Mouse (Mus musculus) heart, postnatal 4 days (tissue): ENCODE data around the gene Rhbdf2. TPM values are rescaled to one million over a fixed set of nuclear protein-coding genes. Genes with fewer than 3 reads are reported as not detected.

ENCODE experiments used
- DNase-seq: peaks from one replicate; pipeline ENCODE4 v3.0.0; 2021
- total RNA-seq, 2 experiments: library from RNA; stranded (reverse); gene quantifications; 2 replicates each; pipeline ENCODE4 v1.2.3; 2021

Gene Rhbdf2
- total RNA-seq, 2 experiments from 2014 or later: 16.4 to 17.5 TPM

DNA sequence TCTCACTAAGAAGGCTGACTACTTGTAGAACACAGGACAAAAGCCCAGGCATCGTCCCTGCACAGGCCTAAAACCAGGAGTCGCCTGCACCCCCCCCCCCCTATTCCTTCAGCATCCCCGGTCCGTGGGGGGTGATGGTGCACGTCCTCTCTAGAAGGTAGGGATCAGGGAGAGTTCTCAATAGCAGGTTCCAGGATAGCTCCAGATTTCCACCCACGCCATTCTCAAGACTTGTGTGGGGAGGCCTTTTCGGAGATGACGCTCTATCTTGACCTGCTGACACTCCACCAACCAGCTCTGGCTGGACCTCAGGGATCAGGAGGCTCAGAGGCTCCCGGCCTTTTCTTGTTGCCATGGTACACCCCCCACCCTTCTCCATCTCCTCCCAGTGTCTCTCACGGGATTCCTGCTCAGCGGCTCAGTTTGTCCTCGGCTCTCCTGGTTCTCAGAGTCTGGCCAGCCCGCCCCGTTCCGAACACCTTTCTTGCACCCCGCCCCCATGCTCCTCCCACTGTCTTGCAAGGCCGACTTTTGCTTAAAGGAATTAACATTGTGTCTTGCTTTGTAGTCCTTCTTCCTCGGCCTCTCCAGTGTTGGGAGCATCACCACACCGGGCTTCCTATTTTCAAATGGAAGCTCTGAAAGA, 16.9 kb upstream of the Rhbdf2 start:
- peak; percentile 36 for DNase-seq

DNA sequence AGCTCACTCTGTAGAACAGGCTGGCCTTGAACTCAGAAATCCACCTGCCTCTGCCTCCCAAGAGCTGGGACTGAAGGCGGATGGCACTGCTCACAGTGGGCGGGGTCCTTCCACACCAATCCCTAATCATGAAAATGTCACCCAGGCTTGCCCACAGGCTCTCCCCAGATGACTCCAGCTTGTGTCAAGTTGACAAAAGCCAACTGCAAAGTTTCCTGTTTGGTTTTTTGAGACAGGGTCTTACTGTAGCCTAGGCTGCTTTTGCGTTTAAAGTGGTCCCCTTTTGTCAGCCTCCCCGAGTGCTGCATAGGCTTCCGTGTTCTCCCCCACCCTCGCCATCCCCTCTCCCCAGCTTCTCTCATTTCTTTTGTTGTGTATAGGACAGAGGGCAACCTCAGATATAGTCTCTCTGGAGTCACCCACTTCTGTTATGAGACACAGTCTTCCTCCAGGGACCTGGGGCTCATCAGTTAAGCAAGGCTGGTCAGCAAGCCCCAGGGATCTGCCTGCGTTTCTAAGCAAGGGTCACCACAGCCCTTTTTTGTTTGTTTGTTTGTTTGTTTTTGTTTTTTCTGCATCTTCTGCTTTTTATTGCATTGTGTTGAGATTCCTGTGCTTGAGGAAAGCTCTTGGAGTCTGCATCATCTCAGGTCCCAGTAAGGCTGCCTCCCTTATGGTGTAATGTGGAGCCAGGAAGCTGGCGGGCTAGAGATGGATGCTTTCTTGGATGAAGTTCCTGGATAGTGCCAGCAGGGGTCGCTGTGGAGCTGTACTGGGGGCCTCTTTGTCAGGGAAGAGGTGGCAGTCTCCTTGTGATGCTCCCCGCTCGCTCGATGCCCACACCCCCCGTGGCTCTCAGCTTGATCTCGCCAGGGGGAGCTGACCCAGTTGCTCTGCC, 16.1 kb upstream of the Rhbdf2 start:
- peak; percentile 96 for DNase-seq

GRCm38 (mm10) chr11:116641731-116642130, 14.9 kb upstream of the Rhbdf2 start:
- DNase-seq: no peak

- peak; percentile 73 for DNase-seq
Observed at GRCm38 (mm10) chr11:116641168-116641567, 14.3 kb upstream of the Rhbdf2 start.

GRCm38 (mm10) chr11:116636607-116637006, 9.8 kb upstream of the Rhbdf2 start:
- DNase-seq: peak; percentile 21

GRCm38 (mm10) chr11:116632962-116633361, 6.1 kb upstream of the Rhbdf2 start:
- DNase-seq: no peak

DNA sequence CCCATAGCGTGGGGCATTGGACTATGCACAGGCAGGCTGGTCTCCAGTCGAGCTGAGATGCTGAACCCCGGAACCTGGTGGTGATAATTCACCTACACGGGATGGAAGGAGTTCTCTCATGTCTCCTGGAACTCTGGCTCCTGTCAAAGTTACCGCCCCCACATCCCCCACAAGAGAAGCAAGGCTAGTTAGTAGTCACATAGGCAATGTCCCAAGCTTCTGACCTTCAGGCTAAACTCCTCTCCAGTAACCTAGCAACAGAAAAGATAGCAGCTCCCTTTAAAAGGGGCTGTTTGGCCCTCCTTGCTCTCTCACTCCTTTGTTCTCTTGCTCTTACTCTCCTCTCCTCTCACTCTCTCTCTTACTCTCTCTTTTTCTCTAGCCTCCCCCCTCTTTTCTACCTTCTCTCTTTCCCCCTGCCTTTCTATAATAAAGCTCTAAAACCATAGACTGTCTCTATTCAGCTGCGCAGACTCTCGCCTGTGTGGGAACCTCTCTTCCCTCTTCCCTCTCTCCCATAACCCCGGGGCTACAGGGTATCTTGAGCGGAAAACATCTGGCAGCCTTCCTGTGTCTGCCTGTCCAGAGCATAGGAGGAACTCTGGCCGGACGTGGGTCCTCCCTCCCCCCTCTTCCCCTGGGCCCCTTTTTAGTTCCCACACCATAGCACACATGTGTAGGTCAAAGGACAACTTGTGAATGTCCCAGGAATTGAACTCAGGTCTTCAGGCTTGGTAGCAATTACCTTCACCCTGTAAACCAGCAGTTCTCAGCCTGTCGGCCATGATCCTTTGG, 3.5 kb upstream of the Rhbdf2 start:
- DNase-seq: peak; percentile 51

DNA sequence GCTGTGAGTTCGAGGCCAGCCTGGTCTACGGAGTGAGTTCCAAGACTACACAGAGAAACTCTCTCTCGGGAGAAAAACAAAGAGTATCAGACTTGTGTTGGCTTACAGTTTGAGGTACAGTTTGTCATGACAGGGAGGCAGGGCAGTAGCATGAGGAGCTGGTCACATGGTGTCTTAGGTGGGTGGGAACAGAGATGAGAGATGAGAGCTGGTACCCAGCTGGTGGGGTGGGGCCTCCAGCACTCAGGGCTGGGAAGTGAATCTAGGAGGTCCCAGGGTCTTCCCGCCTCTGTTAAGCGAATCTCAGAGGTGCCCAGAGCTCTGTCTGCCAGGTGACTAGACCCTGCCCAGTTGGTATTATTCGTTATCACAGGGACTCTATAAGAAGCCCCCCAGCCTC, 2.7 kb upstream of the Rhbdf2 start:
- no peak for DNase-seq

- DNase-seq: peak; percentile 95
Observed at GRCm38 (mm10) chr11:116628712-116629111, 1.9 kb upstream of the Rhbdf2 start.

- DNase-seq: peak; percentile 62
Observed at GRCm38 (mm10) chr11:116627072-116628020, 527 bp upstream of the Rhbdf2 start.

GRCm38 (mm10) chr11:116625081-116626000, 1.5 kb downstream of the Rhbdf2 start:
- DNase-seq: peak; percentile 64

GRCm38 (mm10) chr11:116624131-116624832, 2.5 kb downstream of the Rhbdf2 start:
- DNase-seq: peak; percentile 92

- DNase-seq: no peak
Observed at GRCm38 (mm10) chr11:116623281-116624124, 3.3 kb downstream of the Rhbdf2 start.

DNA sequence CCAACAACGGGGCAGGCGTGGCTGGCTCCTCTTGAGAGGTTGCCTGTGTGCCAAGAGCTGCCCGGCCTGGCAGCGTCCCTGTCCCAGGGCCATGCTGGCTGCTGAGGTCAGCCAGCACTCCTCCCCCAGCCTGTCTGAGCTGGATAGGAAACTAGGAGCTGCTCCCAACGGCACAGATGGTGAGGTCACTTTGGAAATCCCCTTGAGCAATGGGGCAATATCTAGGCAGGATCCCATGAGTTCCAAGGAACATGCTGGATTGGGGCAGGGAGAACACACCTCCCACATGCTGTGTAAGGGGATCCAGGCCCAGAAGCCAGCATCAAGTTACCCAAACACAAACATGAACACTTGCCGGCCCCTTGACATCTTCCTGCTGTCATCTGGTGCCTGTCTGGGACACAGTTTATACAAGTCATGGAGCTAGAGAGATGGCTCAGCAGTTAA, 5.5 kb downstream of the Rhbdf2 start:
- DNase-seq: peak; percentile 88

GRCm38 (mm10) chr11:116620559-116621253, 6.1 kb downstream of the Rhbdf2 start:
- DNase-seq: no peak

GRCm38 (mm10) chr11:116620073-116620472, 6.7 kb downstream of the Rhbdf2 start:
- no peak for DNase-seq

DNA sequence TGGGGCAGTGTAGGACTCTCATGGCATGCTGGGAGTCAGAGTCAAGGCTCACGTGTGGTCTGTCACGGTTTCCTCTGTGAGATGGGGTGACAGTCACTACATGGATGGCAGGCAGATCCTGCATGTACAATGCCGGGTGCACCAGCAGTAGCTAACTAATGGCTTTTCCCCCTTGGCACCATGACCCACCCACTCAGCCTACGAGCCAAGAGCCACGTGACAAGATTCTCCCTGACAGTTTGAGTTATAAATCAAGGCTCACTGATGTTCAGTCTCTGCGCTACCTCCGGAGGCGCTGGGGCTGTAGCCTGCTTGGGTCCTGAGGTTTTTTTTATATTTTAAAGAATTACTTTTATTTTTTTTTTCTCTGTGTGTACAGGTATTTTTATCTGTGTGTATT, 7.3 kb downstream of the Rhbdf2 start:
- DNase-seq: no peak

- DNase-seq: no peak
Observed at GRCm38 (mm10) chr11:116619156-116619555, 7.7 kb downstream of the Rhbdf2 start.
